Mouse (Mus musculus) CD4-positive, CD25-positive, alpha-beta regulatory T cell, adult 2 months (primary cell): Measurements from ENCODE around the gene Scd2.
"Not testable (repeated sequence)": the region's sequence is repeated elsewhere in the genome, so short reads cannot be mapped to it uniquely, and the experiment has no call there.

Experiments
- DNase-seq: peaks from one replicate; pipeline ENCODE4 v3.0.0-alpha.2; 2012; ENCODE audit warnings: low read depth, low spot score

Gene Scd2

DNA sequence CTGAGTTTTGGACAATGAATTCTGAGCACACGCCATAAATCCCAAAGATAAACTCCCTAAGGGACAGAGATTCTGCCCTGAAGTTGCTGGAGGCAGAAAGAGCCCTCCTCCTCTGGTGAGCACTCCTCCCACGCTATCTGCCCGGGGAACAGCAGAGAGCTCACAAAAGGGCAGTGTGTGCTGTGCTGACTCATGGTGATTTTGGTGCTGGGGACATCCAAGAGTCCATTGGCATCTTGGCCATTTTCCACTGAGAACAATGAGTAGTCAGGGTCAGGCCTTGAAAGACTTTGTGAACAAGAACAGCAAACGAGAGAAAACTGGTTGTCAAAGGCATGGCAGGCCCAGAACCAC is 18.5 kb downstream of the Scd2 start:
- DNase-seq, result no peak

DNA sequence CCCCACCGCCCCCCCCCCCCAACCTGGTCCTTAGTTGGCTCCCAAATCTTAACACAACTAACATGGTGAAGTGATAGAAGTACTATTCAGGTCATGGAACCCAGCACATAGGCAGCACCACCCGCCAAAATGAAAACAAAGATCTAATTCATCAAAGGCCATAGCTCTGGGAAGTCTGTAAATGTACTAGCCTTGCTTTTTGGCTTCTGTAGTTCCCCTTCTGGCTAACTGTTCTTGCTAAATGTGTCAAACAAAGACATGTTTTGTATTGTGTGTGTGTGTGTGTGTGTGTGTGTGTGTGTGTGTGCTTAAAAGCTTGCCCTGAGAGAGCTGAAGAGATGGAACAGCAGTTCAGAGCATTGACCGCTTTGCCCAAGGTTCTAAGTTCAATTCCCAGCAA is 19.6 kb downstream of the Scd2 start:
- no peak for DNase-seq

DNA sequence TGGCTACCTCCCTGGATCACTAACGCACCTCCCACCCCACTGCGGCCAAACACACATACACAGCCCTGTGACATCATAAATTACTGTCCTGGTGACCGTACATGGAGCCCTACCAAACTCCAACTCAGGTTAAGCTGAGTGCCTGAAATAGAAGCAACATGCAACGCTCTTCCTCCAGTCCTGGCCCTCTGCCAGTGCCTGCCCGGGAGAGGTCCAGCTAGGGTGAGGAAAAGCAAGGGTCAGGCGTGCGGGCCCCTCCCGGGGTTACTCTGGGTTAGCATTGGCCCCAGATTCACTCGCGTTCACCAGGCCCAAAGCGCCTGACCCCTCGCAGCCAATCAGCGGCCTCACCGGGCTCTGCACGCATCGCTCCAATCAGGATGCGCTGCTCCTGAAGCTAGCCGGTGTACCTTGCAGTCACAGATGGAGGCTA is 20.9 kb downstream of the Scd2 start:
- peak; percentile 82 for DNase-seq

DNA sequence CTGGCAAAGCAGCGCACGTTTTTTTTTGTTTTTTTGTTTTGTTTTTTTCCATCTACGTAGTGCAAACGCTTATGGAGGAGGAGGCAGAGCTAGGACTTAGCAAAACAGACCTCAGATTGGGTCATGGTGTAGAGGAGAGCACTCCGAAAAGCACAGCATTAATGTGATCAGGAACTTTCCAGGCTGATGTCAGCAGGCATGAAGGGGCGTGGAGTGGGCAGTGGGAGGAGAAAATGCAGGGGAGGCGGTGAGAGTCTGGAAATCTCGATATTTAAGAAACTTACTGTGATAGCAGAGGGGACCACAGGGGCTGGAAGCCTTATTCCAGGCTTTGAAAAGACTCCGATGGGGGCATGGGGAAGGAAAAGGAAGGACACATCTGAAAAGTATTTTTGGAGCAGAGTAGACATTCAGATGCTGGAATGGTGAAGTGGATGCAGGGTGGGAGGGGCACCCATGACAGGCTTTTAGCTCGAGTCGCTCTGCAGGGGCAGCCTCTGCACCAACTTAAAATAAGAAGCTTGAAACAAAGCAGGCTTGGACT is 21.5 kb downstream of the Scd2 start:
- DNase-seq, result peak; percentile 69

DNA sequence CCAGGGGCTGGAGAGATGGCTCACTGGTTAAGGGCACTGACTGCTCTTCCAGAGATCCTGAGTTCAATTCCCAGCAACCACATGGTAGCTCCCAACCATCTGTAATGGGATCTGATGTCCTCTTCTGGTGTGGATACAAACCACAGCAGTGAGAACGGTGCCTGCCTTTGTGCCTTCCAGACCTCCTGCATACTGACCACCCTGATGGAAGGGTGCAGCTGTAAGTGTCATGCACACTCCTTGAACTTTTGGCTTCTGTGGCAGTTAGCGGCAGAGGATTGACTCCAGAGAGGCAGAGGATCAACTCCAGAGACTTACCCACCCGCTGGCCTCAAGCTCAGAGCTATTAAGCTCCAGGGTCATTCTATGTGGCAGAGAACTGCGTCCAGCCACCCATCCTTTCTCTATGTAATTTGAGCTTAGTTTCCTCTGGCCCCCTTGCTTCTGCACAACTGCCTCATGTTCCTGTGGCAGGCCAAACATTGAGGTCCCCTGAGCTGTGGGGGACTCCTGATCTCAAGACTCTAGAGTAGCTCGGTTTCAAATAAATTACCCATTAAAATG is 23.4 kb downstream of the Scd2 start:
- DNase-seq, result no peak

DNA sequence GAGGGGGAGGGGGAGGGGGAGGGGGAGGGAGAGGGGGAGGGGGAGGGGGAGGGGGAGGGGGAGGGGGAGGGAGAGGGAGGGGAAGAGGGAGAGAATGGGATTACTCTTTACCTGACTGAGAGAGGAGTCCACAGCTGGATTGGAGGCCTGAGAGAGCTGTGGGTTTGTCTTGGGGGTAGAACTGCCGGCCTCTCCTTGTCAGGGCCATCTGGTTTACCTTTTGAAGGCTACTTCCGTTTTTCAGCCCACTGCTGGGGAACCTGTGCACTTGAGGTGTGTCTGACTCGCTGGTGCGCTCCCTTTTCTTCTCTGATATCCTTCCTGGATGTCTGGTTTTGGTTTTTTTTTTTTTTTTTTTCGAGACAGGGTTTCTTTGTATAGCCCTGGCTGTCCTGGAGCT is 23.9 kb downstream of the Scd2 start:
- peak; percentile 42 for DNase-seq

DNA sequence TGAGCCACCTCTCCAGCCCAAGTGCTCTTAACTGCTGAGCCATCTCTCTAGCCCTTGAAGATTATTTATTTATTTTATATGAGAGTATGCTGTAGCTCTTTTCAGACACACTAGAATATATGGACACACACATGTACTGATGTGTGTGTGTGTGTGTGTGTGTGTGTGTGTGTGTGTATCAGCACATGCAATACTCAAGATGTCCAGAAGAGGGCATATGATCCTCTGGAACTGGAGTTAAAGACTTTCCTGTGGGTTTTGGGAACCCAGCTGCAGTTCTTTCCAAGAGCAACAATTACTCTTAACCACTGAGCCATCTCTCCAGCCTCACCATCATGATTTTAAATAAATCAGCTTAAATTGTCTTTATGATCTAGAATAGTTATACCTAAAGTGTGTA is 25.1 kb downstream of the Scd2 start:
- DNase-seq, result no peak

DNA sequence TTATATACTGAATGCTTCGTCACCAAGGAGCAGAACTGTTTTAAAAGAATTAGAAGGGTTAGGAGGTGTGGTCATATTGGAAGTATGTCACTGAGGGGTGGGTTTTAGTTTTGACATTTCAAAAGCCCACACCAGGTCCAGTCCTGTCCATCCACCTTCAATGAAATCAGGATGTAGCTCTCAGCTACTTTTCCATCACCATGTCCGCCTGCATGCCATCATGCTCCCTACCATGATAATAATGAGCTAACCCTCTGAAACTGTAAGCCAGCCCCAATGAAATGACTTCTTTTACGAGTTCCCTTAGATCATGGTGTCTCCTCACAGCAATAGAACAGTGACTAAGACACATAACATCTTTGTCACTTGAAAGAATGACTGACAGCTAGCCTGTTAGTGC is 26.8 kb downstream of the Scd2 start:
- DNase-seq, result no peak

DNA sequence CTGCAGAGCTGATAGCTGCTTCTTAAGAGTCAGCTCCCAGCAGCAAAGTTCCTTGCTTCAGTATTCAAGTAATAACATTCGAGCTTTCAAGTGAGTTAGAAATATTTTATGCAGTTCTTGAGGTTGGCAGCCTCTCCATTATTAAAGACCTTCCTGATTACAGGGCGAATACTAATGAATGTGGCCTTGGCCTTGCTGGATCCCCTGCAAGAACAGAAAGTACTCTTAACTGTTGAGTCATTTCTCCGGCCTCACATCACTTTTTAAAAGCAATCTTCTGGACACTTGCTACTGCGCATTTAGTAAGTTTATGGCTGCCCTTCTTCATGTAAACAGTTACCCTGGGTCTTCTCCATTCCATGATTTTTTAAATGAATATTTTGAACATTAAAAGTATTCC is 27.7 kb downstream of the Scd2 start:
- no peak for DNase-seq

DNA sequence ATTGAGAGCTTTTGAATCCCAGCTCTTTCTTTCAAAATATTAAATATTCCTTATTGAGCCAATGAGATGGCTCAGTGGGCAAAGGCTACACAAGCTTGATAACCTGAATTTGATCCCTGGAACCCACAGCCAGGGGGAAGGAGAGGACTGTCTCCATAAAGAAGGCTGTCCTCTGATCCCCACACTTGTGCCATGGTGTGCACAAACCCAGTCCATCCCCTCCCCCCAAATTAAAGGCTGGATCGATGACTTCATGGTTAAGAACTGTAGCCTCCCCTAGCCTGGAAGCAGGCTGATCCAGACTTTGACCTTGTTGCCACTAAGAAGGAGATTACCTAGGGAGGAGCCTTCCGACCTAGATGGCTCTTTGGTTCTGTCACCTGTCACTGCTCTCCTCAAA is 28.2 kb downstream of the Scd2 start:
- no peak for DNase-seq

DNA sequence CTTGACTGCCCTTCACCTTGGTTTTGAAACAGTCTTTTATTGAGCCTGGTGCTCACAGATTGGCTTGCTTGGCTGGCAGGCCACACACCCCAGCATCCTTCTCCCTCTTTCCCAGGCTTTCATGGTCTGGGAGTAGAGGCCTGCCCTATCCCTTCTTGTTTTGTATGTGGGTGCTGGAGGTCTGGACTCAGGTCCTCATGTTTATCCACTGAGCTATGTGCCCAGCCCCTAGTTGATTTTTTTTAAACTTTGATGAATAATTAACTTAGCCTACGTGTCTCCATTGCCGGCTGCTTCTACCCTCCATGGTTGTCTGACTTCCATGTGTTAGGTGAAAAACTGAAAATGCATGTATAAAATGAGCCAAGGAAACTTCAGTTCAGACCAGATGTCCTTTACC is 36.1 kb downstream of the Scd2 start:
- DNase-seq, result no peak

DNA sequence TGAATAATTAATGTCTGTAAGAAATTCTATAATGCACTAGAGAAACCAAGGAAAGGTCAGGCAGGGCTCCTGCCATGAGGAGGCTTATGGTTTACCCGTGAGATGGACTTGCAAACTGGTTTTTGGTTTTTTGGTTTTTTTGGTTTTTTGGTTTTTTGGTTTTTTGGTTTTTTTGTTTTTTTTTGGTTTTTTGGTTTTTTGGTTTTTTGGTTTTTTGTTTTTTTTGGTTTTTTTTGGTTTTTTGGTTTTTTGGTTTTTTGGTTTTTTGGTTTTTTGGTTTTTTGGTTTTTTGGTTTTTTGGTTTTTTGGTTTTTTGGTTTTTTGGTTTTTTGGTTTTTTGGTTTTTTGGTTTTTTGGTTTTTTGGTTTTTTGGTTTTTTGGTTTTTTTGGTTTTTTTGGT is 37.7 kb downstream of the Scd2 start:
- DNase-seq, result not testable (repeated sequence)

DNA sequence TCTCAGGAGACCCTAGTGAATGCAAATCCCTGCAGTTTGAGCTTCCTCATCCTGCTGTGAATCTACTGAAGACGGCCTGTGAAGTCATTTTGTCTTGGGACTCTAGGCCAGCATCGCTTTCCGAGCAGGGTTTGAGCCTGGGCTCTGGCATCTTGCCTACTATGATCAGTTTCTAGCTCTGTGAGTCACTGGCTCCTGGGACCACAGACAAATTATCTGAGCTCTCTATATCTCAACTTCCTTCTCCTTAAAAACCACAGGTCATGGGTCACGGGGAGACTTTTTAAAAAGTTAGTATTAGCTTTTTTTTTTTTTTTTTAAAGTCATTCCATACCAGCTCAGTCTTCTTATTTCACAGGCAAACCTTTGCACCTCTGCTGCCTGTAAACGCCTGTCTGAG is 38.4 kb downstream of the Scd2 start:
- DNase-seq, result no peak

DNA sequence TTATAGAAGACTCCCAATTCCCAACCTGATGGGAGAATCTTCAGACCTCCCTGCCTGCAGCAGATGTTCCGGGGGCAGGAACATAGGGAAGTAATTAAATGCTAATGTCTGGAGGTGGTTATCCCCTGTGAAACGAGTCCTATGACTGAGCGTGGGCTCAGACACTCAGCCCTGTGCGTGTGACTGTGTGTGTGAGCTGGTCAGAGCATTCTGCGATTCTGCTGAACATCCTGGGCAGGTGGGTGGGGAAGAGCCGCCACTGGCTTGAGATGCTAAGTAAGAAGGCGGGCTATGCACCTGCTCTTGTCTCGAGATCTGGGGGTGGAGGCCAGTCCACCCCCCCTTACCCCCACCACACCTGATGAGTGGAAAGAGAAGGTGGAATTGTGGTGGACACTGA is 38.9 kb downstream of the Scd2 start:
- DNase-seq, result no peak

DNA sequence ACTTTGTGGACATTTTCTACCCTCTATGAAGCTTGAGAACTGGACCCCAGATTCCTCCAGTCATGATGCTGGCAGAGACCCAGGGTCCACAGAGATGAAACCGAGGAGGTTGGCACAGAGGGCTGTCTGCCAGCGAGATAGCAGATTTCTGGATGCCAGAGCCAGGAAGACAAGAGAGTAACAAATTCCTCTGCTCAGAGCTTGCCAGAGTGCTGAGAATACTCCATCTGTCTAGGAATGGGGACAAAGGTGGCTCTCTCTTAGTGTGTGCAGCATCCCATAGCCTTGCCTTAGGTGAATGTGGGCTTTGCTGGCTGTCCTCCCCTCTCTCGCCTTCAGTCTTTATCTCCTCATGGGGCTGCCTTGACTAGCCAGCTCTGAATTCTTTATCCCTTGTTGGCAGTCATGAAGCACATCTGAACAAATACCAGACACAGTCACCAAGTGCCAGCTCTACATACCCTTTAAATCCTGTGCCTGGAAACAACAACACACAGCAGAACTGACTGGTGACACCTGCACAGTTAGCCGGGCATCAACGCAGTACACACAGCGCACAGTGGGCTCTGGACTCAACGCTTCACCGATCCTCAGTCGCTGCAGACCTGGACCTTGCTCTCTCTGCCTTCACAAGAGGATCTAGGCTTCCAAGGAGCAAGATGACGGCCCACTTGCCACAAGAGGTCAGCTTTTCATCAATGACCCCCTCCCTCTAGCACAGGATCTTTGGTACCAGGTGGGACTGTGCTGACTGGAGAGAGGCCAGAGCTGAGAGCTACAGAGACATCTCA is 39.6 kb downstream of the Scd2 start, which contains the start of gene Scd4:
Scd4 (plus strand) TSS at position 260 of the 791 bp plus-strand sequence.
- no peak for DNase-seq

DNA sequence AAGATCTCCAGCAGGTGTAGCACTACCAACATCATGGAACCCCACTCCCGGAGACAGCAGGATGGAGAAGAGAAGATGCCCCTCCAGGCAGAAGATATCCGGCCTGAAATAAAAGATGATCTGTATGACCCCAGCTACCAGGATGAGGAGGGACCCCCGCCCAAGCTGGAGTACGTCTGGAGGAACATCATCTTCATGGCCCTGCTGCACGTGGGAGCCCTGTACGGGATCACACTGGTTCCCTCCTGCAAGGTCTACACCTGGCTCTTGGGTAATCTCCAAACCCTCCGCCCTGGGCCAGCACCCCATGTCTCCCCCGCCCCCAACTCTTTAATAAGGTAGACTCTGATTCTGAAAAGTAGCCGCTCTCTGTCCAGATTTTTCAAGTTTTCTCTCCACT is 40.5 kb downstream of the Scd2 start:
- no peak for DNase-seq

DNA sequence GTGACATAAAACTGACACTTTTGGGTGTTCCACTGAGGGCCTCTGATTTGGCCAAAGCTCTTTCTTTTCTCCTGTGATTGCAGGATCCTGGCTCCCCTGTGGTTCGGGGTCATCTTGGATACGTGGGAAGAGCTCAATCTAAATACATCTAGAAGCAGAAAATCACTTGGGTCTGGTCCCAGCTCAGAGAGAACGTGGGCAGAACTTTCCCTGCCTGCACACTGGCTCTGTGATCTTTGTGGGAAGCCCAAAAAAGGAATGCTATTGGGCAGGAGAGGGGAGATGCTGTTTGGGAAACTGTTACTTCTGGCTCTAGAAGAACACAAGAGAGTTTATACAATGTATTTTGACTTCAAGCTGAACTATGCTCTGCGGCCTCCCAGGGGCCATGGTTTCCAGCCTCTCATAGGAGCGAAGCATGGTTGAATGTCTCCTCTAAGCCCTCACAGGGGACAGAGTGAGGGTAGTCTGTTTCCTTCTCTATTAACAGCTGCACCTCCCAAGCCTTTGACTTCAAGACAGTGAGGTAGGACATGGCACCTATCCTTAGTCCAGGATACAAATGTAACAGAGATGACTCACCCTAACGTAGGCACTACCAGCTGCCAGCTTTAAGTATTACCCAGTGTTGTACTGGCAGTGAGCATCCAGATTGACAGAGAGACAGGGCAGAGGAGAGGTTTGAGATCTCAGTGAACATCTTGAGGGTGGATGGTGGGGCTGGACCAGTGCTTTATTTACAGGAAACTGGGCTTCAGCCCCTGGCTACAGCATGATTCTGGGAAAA is 42.6 kb downstream of the Scd2 start:
- no peak for DNase-seq

DNA sequence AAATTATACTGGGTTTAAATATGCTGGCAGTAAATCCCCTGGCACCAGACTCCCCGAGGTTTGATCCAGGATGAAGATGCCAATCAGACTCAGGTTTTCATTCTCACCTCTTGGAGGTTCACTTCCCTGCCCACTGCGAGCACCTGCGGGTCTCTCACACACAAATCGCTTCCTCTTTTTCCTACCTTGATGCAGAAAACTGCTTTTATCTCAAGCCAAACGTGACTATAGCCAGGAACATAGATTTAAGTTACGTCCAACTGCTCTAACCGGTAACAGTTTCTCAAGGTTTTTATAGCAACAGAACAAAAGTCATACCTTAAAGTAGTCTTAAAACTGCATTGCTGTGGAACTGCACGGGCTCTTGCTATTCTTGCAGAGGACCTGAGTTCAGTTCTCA is 56.2 kb downstream of the Scd2 start:
- no peak for DNase-seq

DNA sequence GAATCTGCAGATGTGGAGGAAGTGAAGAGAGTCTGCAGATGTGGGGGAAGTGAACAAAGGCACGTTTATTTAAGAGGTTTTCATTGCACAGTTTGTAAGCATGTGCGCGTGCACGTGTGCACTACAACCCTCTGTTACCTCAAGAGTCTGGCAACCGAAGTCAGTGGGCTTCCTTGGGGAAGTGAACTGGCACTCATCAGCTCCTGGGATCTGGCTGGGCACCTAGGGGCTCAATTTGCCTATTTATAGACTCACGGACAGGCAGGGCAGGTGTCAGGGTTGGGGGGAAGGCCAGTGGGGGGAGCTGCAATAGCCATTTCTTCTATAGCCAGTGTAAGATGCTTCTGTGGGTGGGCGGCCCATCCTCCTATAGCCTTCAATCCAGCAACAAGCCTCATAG is 58.3 kb downstream of the Scd2 start:
- DNase-seq, result no peak
